Mouse (Mus musculus) C2C12 (cell line): ENCODE data around the gene Mdk.

ENCODE experiments used
- CTCF ChIP-seq: IDR thresholded peaks from one replicate; pipeline ENCODE4 v1.5.1; 2011; ENCODE audit not compliant: control insufficient read depth, insufficient read depth, insufficient read length
- MYOD1 ChIP-seq: IDR thresholded peaks from one replicate; pipeline ENCODE4 v1.6.1; 2011; ENCODE audit warnings: low read depth; ENCODE audit not compliant: control insufficient read depth, insufficient read length

GRCm38 (mm10) chr2:91957096-91957495 lies 25.0 kb upstream of the Mdk start:
- TF ChIP-seq CTCF (no peak), MYOD1 (no peak)
